Mouse (Mus musculus) G1E (cell line): ENCODE measurements around the gene Mrpl17. TPM values are rescaled to one million over a fixed set of nuclear protein-coding genes. Genes with fewer than 3 reads are reported as not detected.

Source experiments
- ATAC-seq: 2 replicates; pipeline ENCODE4 v1.8.0; 2016; ENCODE audit warnings: mild to moderate bottlenecking; ENCODE audit not compliant: insufficient number of reproducible peaks, poor library complexity, low FRiP score, severe bottlenecking; ENCODE audit errors: extremely low read depth
- DNase-seq: peaks from one replicate; pipeline ENCODE4 v3.0.0; 2012; ENCODE audit warnings: low spot score
- H3K27me3 ChIP-seq: 2 replicates; pipeline ENCODE4 v1.6.1; 2012; ENCODE audit warnings: mild to moderate bottlenecking, low read length, inconsistent platforms; ENCODE audit not compliant: insufficient read depth
- H3K36me3 ChIP-seq: replicated peaks from 2 replicates; pipeline ENCODE3; 2012; ENCODE audit warnings: mild to moderate bottlenecking, inconsistent platforms
- H3K4me1 ChIP-seq: 2 replicates; pipeline ENCODE4 v1.6.1; 2012; ENCODE audit warnings: low read depth, low read length, inconsistent platforms, mixed read lengths; ENCODE audit not compliant: insufficient read depth
- H3K4me3 ChIP-seq: 2 replicates; pipeline ENCODE4 v1.5.1; 2012; ENCODE audit warnings: low read depth, mild to moderate bottlenecking, inconsistent platforms, low read length, moderate library complexity, mixed read lengths
- H3K9me3 ChIP-seq: replicated peaks from 2 replicates; pipeline ENCODE4 v1.6.1; 2012; ENCODE audit warnings: inconsistent platforms
- CTCF ChIP-seq: IDR thresholded peaks from 2 replicates; pipeline ENCODE4 v1.5.1; 2012; ENCODE audit warnings: low read depth, low read length, inconsistent platforms, mixed read lengths
- GATA1 ChIP-seq: IDR thresholded peaks from 2 replicates; pipeline ENCODE4 v1.6.1; 2012; ENCODE audit warnings: borderline replicate concordance, low read length, inconsistent platforms, mixed read lengths
- GATA2 ChIP-seq: IDR thresholded peaks from 2 replicates; pipeline ENCODE4 v1.6.1; 2012; ENCODE audit warnings: low read depth, low read length, inconsistent platforms, borderline replicate concordance
- POLR2AphosphoS5 ChIP-seq: IDR thresholded peaks from 2 replicates; pipeline ENCODE4 v1.6.1; 2012; ENCODE audit warnings: low read depth, low read length, inconsistent platforms; ENCODE audit not compliant: insufficient replicate concordance
- TAL1 ChIP-seq: conservative IDR thresholded peaks from 2 replicates; pipeline ENCODE4 v1.6.1; 2012; ENCODE audit warnings: low read depth, low read length, inconsistent platforms, mixed read lengths
- polyA plus RNA-seq: library from polyadenylated mRNA; stranded (reverse); fragments of >175 nt; gene quantifications from 2 replicates; pipeline ENCODE4 v1.2.3, GENCODE M21; 2012
- total RNA-seq, 2 experiments: library from RNA; stranded (forward) in 1 of 2; stranded (reverse) in 1 of 2; fragments of 200-1000 nt in 1 of 2; fragments of >200 nt in 1 of 2; fragmentation: Nextera tagmentation in 1 of 2; gene quantifications; 2 replicates each; pipeline ENCODE4 v1.2.3; 2014 to 2017

The Mrpl17 gene
- total and polyA plus RNA-seq, 3 experiments, result 50.3 to 162 (median 111) TPM

DNA sequence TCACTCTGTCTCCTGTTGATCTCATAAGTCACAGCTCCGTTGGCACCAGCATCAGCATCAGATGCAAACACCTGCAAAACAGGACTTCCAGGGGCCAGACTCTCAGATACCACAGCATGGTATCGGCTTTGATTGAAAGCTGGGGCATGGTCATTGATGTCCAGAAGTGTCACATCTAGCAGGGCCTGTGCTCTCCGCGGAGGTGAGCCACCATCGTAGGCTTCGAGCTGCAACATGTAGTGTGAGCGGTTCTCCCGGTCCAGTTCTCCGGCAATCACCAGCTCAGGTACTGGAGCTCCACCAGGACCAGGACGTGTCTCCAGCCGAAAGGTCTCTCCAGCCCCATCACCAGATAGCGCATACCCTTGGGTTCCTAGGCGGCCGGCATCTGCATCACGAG is 38.6 kb downstream of the Mrpl17 start:
- ATAC-seq, result no peak

GRCm38 (mm10) chr7:105769959-105770358 is 40.9 kb downstream of the Mrpl17 start:
- H3K4me3 ChIP-seq, result no peak overlapping the region
- TF ChIP-seq GATA2, result no peak
- no peak for TF ChIP-seq CTCF
- TF ChIP-seq POLR2AphosphoS5, result no peak
- TF ChIP-seq TAL1, result no peak
- no peak for TF ChIP-seq GATA1
- no peaks in the 10 kb centered on the region for H3K9me3 ChIP-seq
- DNase-seq (no peak), ATAC-seq (no peak)
- H3K4me1 ChIP-seq, result no peaks in the 10 kb centered on the region
- H3K36me3 ChIP-seq, result no peaks in the 10 kb centered on the region
- peaks cover 30% of the 10 kb centered on the region for H3K27me3 ChIP-seq

More for the DNA sequence above, 38.6 kb downstream of the Mrpl17 start:
- no peaks in the 10 kb centered on the region for H3K9me3 ChIP-seq
- no peak overlapping the region for H3K4me3 ChIP-seq
- TF ChIP-seq CTCF (no peak), TAL1 (no peak), GATA1 (no peak), GATA2 (no peak)
- no peak for DNase-seq
- H3K36me3 ChIP-seq, result no peaks in the 10 kb centered on the region
- peaks cover 29% of the 10 kb centered on the region for H3K27me3 ChIP-seq
- H3K4me1 ChIP-seq, result no peaks in the 10 kb centered on the region

DNA sequence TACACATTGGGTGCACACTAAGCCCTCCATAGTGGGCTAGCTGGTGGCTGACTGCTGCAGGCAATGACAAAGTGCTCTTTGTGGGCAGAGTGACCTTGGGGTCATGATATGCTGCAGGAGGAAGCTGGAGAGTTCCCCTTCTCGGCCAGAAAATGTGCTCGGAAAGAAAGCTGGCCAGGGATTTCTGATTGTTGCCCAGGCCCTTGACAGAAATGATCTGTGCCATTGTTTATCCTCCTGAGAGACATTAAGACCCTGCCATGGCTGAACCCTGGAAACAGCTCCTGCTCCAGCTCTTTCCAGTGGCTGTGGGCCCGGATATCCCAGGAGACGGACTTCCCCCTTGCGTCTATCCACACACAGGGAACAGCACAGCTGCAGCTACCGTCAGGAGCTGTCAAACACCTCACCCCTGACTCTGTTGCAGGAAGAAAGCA is 43.2 kb downstream of the Mrpl17 start:
- ATAC-seq, result no peak
- Histone ChIP-seq H3K36me3 (no peaks in the 10 kb centered on the region), H3K4me3 (no peak overlapping the region), H3K4me1 (no peaks in the 10 kb centered on the region), H3K27me3 (peaks cover 19% of the 10 kb centered on the region), H3K9me3 (no peaks in the 10 kb centered on the region)
- TF ChIP-seq TAL1 (no peak), GATA1 (no peak), GATA2 (no peak), POLR2AphosphoS5 (no peak), CTCF (no peak)
- no peak for DNase-seq

- Histone ChIP-seq H3K4me3 (no peak overlapping the region), H3K9me3 (no peaks in the 10 kb centered on the region), H3K27me3 (peaks cover 22% of the 10 kb centered on the region), H3K36me3 (no peaks in the 10 kb centered on the region), H3K4me1 (0 out of 2 replicates have a peak, but pooled peaks cover 2% of the 10 kb centered on the region)
- DNase-seq (no peak), ATAC-seq (no peak)
- no peak for TF ChIP-seq GATA2
- TF ChIP-seq TAL1, result no peak
- no peak for TF ChIP-seq POLR2AphosphoS5
- no peak for TF ChIP-seq GATA1
- no peak for TF ChIP-seq CTCF
These were observed 46.6 kb downstream of the Mrpl17 start for GRCm38 (mm10) chr7:105764331-105764730.

- H3K36me3 ChIP-seq, result no peaks in the 10 kb centered on the region
- no peak for DNase-seq
- no peak overlapping the region for H3K4me3 ChIP-seq
- TF ChIP-seq GATA2 (no peak), TAL1 (no peak), CTCF (no peak), POLR2AphosphoS5 (no peak), GATA1 (no peak)
- H3K9me3 ChIP-seq, result no peaks in the 10 kb centered on the region
- no peak for ATAC-seq
- H3K27me3 ChIP-seq, result peaks cover 34% of the 10 kb centered on the region
- 0 out of 2 replicates have a peak, but pooled peaks cover 2% of the 10 kb centered on the region for H3K4me1 ChIP-seq
These were observed 48.2 kb downstream of the Mrpl17 start for GRCm38 (mm10) chr7:105762517-105763270.

GRCm38 (mm10) chr7:105761813-105762484 is 49.0 kb downstream of the Mrpl17 start:
- Histone ChIP-seq H3K4me1 (0 out of 2 replicates have a peak, but pooled peaks cover 2% of the 10 kb centered on the region), H3K36me3 (no peaks in the 10 kb centered on the region), H3K27me3 (peaks cover 36% of the 10 kb centered on the region), H3K9me3 (no peaks in the 10 kb centered on the region), H3K4me3 (no peak overlapping the region)
- no peak for TF ChIP-seq GATA1
- no peak for TF ChIP-seq TAL1
- TF ChIP-seq GATA2, result no peak
- TF ChIP-seq CTCF, result no peak
- no peak for TF ChIP-seq POLR2AphosphoS5
- no peak for ATAC-seq
- DNase-seq, result no peak
